Mouse (Mus musculus) CH12F3 (cell line): ENCODE results near the gene Gsg1l2.

ENCODE experiments used
- in situ Hi-C: fragments of 300-500 bp; cut with MboI; formaldehyde crosslinking; loops from 2 replicates; pipeline ENCODE4 v1.14.3; 2020; ENCODE audit warnings: low sequenced_read_pairs

Gene Gsg1l2

DNA sequence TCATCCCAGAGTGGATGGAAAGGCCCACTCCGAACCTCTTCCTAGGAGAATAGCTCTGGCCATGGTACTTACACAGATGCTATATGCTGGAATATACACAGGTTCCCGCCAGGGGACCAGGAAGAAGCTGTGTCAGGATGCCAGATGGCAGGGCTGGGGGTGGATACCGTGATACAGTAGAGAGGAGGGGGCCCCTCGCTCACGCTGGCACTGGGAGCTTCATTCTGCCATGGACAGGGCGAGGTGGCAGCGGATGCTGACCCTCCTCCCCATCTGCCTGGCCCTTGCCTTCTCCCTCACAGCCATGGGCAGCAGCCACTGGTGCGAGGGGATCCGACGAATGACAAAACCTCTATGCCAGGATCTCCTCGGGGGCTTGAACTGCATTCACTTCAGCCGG, at the start of gene Gsg1l2:
Gene Gsg1l2 (plus strand): TSS at position 230 of the 400 bp plus-strand sequence.
- in situ Hi-C loops = no loop called here

DNA sequence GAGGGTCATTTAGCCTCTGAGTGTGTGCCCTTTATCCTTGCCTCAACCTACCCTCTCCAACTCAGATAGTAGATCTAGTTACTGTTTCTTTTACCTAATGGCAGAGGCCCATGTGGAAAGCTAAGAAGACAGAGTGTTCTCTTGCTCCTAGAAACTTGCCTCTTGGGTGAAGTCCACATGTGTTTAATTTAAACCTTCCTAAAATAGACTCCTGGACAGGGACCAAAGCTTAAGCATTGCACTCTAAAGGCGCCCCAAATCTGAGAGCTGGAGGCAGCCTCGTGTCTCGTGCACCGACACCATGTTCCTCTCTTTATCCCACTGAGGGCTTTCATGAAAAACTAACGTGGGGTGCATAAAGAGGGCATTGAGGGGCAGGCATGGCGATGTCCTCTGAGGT, 47.3 kb upstream of the Gsg1l2 start:
- in situ Hi-C loops = no loop called here

DNA sequence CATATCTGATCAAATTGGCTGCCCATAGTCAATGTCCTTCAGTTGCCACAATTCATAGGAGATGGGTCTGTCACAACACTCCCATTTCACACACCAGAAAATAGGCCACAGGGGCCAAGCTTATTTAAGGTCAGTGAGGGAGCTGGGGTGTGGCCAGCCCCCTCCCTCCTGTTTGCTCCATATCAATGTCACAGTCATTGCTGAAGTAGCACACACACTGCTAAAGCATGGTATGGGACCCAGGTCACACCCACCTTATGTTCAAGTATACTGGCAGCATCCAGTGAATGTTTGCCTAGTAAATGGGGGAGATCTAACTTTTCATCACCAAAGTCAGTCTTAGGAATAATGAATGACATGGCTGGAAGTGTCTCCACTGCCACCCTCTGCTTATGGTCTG, 45.7 kb upstream of the Gsg1l2 start:
- in situ Hi-C loops = no loop called here

DNA sequence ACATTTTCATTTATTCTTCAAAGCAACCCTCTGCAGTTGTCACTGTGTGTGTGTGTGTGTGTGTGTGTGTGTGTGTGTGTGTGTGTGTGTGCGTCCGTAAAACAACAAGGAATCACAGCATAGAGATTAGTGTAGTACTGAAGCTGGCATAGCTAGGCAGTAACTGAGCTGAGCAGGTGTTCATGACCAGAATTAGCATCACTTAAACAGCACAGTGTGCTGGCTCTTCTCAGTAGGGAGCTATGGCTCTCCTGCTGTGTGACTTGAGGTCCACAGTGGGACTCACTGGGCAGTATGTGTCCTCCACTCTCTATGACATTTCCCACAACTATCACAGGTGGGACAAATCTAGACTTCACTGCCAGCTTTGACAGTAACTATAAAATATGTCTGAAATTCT, 43.4 kb upstream of the Gsg1l2 start:
- in situ Hi-C loops = no loop called here

DNA sequence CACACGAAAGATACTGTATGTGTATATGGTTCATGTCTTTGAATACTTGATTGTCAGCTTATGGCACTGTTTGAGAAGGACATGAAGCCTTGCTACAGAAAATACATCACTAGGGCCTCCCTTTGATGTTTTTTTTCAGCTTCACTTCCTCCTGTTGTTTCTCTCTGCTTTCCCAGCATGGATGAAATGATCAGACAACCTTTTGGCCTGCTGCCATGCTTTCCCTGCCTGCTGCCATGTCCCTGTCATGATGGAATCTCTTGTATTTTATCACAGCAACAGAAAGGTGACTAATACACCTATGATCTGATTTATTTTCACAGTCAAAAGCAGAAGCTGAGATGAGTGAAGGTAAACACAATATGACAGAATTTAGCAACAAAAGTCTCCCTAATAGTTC, 40.7 kb upstream of the Gsg1l2 start:
- in situ Hi-C loops = no loop called here

DNA sequence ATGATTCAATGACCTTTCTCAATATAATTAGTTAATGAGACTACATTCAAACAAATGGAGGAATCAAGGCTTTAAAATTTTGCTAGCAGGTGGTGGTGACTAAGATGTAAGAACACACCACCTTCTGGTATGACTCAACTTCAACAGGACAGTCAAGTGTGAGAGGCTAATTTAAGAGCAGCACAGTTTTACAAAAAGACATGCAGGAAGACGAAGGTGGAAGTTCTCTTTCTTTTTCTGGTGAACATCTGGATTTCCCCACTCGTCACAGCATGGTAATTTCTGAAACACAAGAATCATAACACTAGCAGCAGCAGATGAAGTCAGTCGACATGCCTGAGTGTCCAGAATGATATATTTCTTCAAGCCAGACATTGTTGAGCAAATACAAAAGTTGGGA, 39.8 kb upstream of the Gsg1l2 start:
- in situ Hi-C loops = no loop called here

DNA sequence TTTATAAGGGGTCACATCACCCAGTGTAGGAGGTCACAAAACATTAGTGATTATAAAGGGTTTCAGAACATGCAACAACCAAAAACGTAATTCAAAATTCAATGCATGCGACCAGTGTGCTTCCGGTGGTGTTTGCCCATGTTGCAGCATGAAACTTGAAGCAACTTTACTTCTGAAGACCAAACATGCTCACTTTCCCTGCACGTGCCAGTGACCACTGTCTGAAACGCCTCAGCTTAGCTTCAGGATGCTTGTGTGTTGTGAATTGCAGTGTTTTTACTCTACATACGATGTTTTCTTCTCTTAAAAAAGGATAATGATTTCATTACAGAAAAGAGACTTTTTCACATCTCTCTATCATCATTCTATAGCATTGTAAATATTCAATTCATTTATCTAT, 36.1 kb upstream of the Gsg1l2 start:
- in situ Hi-C loops = no loop called here

DNA sequence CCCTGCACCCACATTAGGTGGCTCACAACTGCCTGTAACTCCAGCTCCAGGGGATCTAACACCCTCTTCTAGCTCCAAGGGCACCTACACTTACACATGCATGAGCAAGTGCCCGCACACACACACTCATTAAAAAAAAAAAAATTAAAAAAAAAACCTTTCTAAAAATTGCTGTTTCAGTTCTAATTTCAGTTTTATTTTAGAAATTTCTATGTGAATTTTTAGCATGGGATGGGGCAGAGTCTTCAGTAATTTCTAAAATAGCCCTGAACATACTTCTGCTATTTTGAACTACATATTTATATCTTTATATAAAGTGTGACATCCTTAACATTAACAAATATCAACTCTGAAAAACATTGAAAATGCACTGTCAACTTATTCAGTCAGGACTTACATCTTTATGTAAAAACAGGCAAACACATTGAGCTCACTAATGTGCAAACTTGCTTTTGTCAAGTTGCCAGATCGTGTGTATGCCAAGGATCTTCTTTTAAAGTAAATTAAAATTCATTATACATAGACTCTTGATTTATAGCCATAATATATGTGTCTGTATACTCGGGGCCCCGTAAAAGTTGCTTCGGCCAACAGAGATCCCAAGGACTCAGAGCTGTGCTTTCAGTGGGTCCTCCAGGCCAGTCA, 35.4 kb upstream of the Gsg1l2 start:
- in situ Hi-C loops = no loop called here

DNA sequence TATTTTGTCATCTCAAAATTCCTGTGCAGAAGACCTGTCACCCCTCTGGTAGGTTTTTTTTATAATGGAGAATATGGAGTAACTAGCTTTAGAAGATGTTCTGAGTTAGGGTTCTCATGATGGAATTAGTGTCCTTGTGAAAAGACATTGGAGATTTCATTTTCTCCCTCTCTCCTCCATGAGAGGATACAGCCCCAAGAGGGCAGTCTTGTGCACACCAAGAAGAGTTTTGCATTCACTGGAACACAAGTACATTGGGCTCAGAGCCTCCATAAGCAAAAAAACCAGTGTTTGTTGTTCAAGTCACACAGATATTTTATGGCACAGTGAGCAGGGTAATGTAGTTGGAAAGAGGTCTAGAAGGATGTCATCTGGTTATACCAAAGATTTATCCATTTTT, 32.8 kb upstream of the Gsg1l2 start:
- in situ Hi-C loops = no loop called here

DNA sequence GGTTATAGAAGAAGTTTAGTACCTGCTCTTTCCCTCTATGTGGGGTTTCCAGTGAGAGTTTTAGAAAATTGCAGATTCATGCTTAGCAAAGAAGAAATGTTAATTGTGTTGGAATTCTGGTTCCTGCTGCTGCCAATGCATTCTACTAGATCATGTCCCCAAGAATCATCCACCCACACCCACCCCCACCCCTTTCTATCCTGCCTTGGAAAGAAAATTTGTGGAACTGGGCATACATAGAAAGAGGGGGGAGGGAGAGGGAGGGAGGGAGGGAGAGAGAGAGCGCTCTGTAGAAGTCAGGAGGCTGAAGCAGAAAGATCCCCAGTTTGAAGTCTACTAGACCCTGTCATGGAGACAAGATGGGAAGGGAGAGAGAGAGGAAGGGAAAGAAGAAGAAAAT, 18.1 kb upstream of the Gsg1l2 start:
- in situ Hi-C loops = no loop called here

DNA sequence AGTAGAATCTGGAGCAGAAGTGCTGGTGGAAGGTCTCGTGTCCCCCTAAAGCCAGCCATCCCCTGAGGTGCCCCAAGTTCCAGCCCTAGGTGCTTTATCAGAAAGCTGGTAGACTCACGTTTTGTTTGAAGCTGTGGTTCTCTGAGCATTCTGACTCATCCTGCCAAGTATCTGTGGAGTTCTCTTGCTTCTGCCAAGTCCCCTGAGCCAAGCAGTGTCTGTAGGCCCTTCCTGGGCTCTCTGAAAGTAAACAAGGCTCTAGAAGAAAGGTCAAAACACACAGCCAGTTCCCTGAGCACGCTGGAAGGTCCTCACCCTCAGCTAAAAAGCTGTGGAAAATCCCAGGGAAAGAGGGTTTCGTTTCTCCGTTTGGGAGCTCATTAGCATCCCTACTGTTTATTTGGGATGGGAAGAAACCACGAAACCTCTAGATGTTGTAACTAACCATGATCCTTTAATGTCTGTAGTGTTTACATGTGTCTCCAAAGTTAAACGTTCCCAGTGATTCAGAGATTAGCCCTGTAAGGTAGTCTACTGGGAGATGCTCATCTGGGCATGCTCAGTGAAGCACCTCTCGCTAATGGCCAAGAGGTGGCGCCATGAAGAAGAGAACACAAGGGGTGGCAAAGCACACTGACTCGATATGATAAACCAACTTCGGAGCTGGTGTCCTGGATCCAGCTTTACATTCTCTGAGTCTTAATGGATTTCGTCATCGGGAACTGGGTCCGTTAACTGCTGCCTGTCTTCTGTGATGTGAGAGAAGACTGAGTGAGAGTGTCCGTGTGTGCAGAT, 16.8 kb upstream of the Gsg1l2 start:
- in situ Hi-C loops = no loop called here

DNA sequence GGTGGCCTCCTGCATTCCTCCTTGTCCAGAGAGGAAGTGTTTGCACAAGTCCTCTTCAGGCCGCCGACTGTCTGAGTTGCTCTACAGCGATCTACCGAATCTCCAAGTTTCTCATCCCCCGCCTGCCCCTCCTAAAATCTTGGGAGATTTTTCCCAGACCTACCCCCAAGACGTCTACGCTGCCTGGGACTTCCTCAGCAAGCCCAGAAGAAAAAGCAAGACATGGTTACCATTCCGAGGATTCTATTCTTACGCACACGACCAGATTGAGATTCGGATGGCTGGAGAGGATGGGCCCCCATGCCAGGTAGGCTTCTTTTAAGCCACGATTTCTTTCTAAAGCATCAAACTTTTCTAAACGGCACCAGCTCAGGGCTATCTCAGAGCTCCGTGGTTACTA, 3.4 kb upstream of the Gsg1l2 start, which contains the start of gene Glp2r:
Gene Glp2r (minus strand): TSS at position 101 of the 400 bp plus-strand sequence.
- in situ Hi-C loops = no loop called here

DNA sequence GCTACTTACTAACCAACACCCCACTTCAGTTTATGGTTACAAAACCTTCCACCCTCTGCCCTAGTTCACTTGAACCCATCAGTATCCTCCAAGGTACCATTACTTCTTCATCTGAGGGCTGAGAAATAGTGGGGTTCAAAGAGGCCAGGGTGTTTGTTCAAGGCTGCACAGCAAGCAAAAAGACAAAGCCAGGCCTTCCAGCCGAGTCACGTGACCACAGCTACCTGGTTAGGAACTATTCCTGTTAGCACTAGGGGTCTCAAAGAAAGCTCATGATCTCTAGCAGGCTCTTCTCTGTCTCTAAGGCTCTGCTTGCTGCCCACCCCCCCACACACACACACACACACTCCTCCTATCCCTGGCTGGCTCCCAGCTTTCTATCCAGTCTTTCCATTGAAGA, 2.7 kb upstream of the Gsg1l2 start:
- in situ Hi-C loops = no loop called here

DNA sequence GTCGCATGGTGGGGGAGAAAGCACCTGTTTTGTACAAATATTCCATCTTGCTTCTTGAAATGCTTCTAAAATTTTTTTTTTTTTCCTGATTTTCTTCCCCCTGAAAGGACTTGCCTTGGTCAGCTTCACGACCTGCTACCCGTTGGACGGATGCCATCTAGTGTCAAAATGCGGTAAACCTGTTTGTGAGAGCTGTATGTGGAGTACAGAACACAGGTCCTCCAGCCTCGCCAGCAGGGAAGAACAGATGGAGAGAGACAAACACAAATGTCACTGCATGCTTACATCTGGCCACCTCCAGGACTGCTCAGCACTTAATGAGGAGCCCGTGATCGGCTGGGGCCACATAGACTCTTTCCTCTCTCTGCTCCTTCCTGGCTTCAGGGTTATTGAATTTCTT, 1.8 kb upstream of the Gsg1l2 start:
- in situ Hi-C loops = no loop called here

DNA sequence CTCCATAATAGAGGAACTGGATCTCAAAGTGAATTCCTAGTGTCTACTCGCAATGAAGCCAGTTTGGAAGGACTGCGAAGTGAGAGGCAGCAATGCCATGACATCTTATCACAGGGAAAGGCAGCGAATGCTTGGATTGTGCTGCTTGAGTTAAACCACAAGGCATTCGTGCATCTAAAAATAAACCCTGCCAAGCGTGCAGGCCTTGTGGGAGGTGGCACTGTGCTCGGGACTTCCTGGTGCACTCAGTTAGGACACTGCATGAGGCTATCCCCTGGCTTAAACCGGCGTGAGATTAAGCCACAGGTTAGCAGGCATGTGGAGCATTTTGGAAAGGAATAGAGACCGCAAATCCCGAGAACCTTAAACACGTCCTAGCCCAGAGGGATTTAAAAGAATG, 15.8 kb downstream of the Gsg1l2 start:
- in situ Hi-C loops = no loop called here

DNA sequence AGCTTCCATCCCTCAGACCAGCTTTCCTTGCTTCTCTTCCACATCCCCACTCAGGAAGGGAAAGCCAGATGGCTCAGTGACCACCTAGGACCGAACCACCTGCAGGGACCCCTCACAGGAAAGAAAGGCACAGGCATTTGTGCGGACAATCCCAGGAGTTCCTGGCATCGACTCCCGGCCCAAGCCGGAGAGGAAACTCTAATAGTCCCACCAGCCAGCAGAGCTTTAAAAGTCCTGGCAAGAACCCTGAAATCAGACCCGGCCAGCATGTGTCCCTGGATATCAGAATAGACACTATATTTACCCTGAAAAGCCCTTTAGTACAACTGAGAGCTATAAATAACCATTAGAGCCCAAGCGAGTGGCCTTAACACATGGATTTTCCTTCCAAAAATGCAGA, 23.5 kb downstream of the Gsg1l2 start, which contains the start of gene Dhrs7c:
Gene Dhrs7c (plus strand): TSS at position 257 of the 400 bp plus-strand sequence.
- in situ Hi-C loops = no loop called here

DNA sequence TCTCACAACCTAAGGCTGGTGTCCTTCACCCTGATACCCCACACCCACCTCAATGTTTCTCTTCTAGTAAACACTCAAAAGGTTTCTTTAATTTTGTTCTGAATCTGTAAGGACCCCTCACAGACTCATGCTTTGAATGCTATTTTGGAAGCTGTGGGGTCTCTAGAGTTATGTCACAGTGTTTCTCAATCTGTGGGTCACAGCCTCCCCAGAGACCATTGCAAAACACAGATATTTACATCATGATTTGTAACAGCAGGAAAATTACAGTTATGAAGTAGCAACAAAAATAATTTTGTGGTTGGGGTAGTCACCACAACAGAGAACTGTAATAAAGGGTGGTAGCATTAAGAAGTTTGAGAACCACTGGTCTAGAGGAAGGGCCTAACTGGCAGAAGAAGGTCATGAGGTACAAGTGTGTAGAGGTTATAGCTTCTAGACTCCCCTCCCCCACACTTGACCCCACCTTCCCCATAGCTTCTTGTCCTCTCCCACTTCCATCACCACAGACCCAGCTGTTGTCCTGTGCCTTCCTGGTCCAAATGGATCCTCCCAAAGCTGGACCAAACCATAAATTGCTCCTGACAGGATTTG, 25.8 kb downstream of the Gsg1l2 start:
- in situ Hi-C loops = no loop called here

DNA sequence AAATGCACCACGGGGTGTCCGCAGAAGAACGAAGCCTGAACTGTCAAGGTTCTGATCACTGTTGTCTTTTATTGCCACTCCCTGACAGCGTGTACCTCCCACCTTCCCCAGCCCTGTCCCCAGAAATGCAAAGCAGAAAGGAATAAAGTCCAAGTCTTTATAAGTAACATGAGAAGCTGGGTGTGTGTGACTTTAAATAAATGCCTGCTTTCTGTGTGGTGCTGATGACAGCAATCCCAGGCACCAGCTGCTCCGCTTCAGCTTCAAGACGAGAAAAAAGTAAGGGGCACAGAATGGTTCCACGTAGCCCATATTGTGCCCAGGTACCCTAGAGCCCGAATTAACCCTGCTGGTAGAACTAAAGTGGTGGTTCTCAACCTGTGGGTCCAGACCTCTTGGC, 26.8 kb downstream of the Gsg1l2 start:
- in situ Hi-C loops = no loop called here

DNA sequence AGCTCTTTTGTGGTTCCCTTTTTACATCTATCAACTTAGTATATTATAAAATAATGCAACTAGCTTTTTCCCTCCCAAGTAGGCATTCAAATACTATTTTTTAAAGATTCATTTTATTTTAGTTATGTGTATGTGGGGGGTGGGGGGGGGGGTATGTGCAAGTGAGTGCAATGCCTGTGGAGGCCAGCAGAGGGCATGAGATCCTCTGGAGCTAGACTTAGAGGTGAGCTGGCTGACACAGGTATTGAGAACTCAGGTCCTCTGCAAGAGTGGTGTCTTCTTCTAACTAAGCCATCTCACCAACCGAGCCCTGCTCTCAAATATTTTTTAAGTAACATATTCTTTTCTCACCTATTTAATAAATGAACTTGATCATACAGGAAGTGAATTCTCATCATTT, 31.1 kb downstream of the Gsg1l2 start:
- in situ Hi-C loops = no loop called here

DNA sequence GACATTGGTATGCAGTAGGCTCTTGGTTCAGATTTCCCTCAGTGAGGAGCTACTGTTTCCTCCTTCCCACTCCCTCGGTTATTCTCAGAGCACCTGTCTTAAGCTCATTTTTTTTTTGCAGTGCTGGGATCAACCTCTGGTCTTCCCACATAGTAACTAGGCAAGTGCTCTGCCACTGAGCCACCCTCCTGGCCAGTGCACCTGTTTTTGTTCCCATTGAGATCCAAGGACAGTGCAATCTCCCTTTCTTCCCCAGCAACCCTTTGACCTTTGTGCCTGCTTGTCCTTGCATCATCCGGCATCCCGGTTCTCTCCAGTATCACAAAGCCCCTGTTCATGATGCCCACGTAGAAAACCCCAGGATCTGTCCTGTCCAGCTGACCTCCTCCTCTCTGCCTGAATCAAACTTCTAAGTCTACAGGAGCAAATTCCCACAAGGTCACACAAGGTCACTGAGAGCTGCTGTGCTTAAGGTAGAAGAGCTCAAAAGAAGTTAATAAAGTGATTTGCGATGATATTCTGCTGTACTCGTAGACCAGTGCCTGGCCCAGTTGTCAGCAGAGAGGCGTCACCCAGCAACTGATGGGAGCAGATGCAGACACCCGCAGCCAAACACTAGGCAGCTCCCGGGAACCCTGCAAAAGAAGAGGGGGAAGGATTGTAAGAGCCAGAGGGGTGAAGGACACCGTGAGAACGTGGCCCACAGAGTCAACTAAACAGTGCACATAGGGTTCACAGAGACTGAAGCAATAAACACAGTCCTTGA, 32.6 kb downstream of the Gsg1l2 start:
- in situ Hi-C loops = no loop called here

DNA sequence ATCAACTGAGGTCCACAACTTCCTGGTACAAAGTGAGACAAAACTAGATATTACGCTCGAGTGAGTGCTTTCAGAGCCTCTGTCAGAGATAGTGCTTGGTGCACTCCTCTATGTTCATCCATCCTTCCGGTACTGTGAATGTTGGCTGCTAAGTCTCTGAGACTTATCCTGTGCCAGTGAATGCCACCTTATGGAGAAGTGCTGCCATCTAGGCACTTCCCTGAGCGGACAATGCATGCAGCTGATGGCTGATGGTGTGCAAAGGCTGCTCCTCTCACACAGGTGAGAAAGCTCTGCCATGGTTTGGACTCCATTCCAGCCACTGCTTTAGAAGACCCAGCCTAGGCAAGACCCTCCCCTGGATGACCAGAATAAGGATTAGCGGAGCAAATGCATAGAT, 33.6 kb downstream of the Gsg1l2 start:
- in situ Hi-C loops = no loop called here
